Mouse (Mus musculus) lung, postnatal 0 days (tissue): Measurements from ENCODE around the gene Pafah1b3. TPM values are rescaled to one million over a fixed set of nuclear protein-coding genes. Genes with fewer than 3 reads are reported as not detected.

Source experiments
- ATAC-seq: fragments of 200-750 bp; cut with Nextera tagmentation; 2 replicates; pipeline ENCODE4 v1.8.0; 2017; ENCODE audit warnings: moderate library complexity
- DNase-seq: peaks from one replicate; pipeline ENCODE4 v3.0.0-alpha.2; 2016; ENCODE audit warnings: low spot score
- H3K27ac ChIP-seq: fragments of 300-500 bp; sonication (generic); 2 replicates; pipeline ENCODE4 v1.5.1; 2014; ENCODE audit warnings: antibody characterized with exemption, mild to moderate bottlenecking, low read length, mixed read lengths
- H3K27me3 ChIP-seq: fragments of 300-500 bp; sonication (generic); replicated peaks from 2 replicates; pipeline ENCODE4 v1.6.1; 2014; ENCODE audit warnings: low read length, mixed read lengths; ENCODE audit not compliant: insufficient read depth
- H3K36me3 ChIP-seq: fragments of 300-500 bp; sonication (generic); 2 replicates; pipeline ENCODE4 v1.6.1; 2014; ENCODE audit warnings: low read length, mixed read lengths; ENCODE audit not compliant: insufficient read depth
- H3K4me1 ChIP-seq: fragments of 300-500 bp; sonication (generic); 2 replicates; pipeline ENCODE4 v1.6.1; 2014; ENCODE audit warnings: antibody characterized with exemption, low read depth, low read length, mixed read lengths; ENCODE audit not compliant: insufficient read depth
- H3K4me2 ChIP-seq: fragments of 300-500 bp; sonication (generic); replicated peaks from 2 replicates; pipeline ENCODE4 v1.6.1; 2014; ENCODE audit warnings: low read depth, mild to moderate bottlenecking, low read length, moderate library complexity, mixed read lengths
- H3K4me3 ChIP-seq: fragments of 300-500 bp; sonication (generic); 2 replicates; pipeline ENCODE4 v1.5.1; 2014; ENCODE audit warnings: low read depth, low read length
- H3K9ac ChIP-seq: fragments of 300-500 bp; sonication (generic); replicated peaks from 2 replicates; pipeline ENCODE4 v1.6.1; 2014; ENCODE audit warnings: low read depth, mild to moderate bottlenecking
- H3K9me3 ChIP-seq: fragments of 300-500 bp; sonication (generic); 2 replicates; pipeline ENCODE4 v1.6.1; 2016; ENCODE audit warnings: low read length, mixed read lengths
- CTCF ChIP-seq: IDR thresholded peaks from 2 replicates; pipeline ENCODE4 v1.5.1; 2016; ENCODE audit warnings: antibody characterized with exemption, mild to moderate bottlenecking
- EP300 ChIP-seq: IDR thresholded peaks from 2 replicates; pipeline ENCODE4 v1.6.1; 2016; ENCODE audit warnings: antibody characterized with exemption, mild to moderate bottlenecking, control low read depth
- WGBS: fragments of 180-500 bp; shearing (Covaris S2); extraction: QIAGEN DNeasy Blood & Tissue Kit; methylation state at CpG from one replicate; pipeline ENCODE4 v1.1.7; 2014; 5-methylcytosine and 5-hydroxymethylcytosine counted together
- polyA plus RNA-seq: library from polyadenylated mRNA; unstranded; fragments of >200 nt; fragmentation: Nextera tagmentation; extraction: Ambion mirVana; gene quantifications from 2 replicates; pipeline ENCODE4 v1.2.1, GENCODE M21; 2015

The Pafah1b3 gene
- polyA plus RNA-seq, 1 experiment from 2014 or later: 83.8 TPM

GRCm38 (mm10) chr7:25296945-25297453 lies 787 bp downstream of the Pafah1b3 start:
- ATAC-seq: peak; percentile 18
- peak; percentile 34 for DNase-seq

DNA sequence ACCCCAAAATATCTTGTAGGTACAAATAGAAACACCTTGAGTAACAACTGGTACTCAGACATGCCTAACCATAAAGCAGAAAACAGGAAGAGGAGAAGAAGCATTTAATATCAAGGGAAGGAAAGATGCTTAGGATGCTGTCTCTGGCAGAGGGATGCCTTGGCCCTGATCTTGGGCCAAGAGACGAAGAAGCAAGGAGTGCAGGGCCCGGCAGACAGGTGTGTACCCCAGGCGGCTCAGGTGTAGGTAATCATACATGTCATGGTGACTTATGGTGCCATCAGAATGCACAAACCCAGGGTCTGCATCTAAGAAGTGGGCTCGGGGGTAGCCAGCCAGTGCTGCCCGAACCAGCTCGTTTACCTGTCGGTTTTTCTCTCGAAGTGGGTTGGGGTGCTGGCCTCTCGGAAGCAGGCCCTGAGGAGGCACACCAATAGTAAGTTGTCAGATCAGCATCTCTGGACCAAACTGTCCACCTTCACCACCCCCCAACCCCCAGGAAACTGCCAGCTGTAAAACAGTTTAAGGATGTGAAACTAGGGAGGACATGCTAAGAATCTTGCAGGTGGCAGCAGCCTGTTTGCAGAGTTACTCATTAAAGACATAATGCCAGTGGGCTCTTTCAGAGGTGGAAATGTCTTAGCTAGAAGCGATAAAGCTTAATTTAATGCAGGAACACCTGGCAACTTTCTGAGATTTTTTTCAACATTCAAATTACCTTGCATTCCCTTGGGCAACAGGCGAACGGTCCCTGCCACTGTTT lies 2.6 kb downstream of the Pafah1b3 start:
- Histone ChIP-seq H3K36me3 (peaks cover 25% of the 10 kb centered on the region; the same call in 1 of the 2 replicates), H3K4me1 (0 out of 2 replicates have a peak, but pooled peaks cover 3% of the 10 kb centered on the region), H3K27ac (no peak overlapping the region), H3K4me2 (no peak overlapping the region), H3K9me3 (no peaks in the 10 kb centered on the region), H3K9ac (no peak overlapping the region), H3K4me3 (no peak overlapping the region), H3K27me3 (no peaks in the 10 kb centered on the region)
- no peak for ATAC-seq
- no peak for DNase-seq
- TF ChIP-seq EP300 (no peak), CTCF (no peak)
- WGBS: 87% methylated on average over 12 of the region's 12 CpGs

More at GRCm38 (mm10) chr7:25296945-25297453, 787 bp downstream of the Pafah1b3 start:
- H3K36me3 ChIP-seq: peaks cover 10% of the 10 kb centered on the region; the same call in 1 of the 2 replicates
- H3K4me3 ChIP-seq: peak overlapping the region; percentile 64
- no peaks in the 10 kb centered on the region for H3K9me3 ChIP-seq
- no peaks in the 10 kb centered on the region for H3K27me3 ChIP-seq
- under 1% methylated on average over 21 of the region's 21 CpGs for WGBS
- H3K4me2 ChIP-seq: peak overlapping the region; percentile 97
- peak overlapping the region; percentile 55 for H3K9ac ChIP-seq
- H3K27ac ChIP-seq: peak overlapping the region; percentile 84
- no peak for TF ChIP-seq CTCF
- no peak for TF ChIP-seq EP300
- H3K4me1 ChIP-seq: 0 out of 2 replicates have a peak, but pooled peaks cover 3% of the 10 kb centered on the region

DNA sequence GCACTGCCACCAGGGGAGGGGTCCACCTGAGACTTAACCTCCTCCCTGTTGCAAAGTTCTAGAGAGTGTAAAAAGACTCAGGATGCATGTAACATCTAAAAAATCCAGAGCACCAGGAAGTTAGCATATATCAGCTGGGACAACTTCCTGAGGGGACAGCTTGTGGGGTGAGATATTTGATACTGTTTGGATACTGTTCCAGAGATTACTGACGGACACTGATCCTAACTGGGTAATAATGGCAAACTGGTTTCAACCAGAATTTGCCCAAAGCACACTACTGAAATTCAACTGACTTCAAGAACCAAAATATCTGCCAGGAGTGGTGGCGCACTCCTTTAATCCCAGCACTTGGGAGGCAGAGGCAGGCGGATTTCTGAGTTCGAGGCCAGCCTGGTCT lies 3.3 kb downstream of the Pafah1b3 start:
- Histone ChIP-seq H3K9me3 (no peaks in the 10 kb centered on the region), H3K4me3 (no peak overlapping the region), H3K4me1 (0 out of 2 replicates have a peak, but pooled peaks cover 3% of the 10 kb centered on the region), H3K4me2 (no peak overlapping the region), H3K36me3 (peaks cover 31% of the 10 kb centered on the region; the same call in 1 of the 2 replicates), H3K27ac (no peak overlapping the region), H3K27me3 (no peaks in the 10 kb centered on the region), H3K9ac (no peak overlapping the region)
- DNase-seq (no peak), ATAC-seq (no peak)
- 89% methylated on average over 4 of the region's 4 CpGs for WGBS
- no peak for TF ChIP-seq EP300
- no peak for TF ChIP-seq CTCF

DNA sequence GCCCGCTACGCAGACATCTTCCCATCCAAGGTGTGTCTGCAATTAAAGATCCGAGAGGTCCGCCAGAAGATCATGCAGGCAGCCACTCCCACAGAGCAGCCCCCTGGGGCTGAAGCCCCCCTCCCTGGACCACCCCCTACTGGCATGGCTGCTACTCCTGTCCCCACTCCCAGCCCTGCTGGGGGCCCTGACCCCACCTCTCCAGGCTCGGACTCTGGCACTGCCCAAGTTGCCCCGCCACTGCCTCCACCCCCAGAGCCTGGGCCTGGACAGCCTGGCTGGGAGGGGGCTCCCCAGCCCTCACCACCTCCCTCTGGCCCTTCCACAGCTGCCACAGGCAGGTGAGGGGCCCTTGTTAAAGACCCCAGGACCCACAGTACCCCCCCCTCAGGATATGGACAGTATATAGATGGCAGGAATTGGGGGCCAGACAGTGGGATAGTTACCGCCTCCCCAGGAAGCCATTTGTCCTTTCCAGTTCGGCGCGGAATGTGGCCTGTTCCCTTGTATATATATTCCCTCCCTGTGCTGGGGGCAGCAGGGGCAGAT lies 4.5 kb downstream of the Pafah1b3 start:
- no peak overlapping the region for H3K27ac ChIP-seq
- 70% methylated on average over 10 of the region's 10 CpGs for WGBS

DNA sequence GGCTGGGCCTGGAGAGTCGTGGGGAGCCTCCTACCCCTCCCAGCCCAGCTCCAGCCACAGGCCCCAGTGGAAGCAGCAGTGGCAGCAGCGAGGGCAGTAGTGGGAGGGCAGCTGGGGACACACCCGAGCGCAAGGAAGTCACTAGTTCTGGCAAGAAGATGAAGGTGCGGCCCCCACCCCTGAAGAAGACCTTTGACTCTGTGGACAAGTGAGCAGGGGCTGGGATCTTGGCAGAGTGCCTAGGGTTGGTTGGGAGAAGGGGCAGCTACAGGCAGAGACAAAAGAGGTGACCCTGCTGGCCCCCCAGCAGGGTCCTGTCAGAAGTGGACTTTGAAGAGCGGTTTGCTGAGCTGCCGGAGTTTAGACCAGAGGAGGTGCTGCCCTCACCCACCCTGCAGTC lies 5.7 kb downstream of the Pafah1b3 start:
- H3K4me1 ChIP-seq: 0 out of 2 replicates have a peak, but pooled peaks cover 2% of the 10 kb centered on the region
- no peaks in the 10 kb centered on the region for H3K27me3 ChIP-seq
- H3K4me3 ChIP-seq: no peak overlapping the region
- TF ChIP-seq CTCF (no peak), EP300 (no peak)
- no peak for ATAC-seq
- no peak overlapping the region for H3K27ac ChIP-seq
- H3K4me2 ChIP-seq: no peak overlapping the region
- H3K9ac ChIP-seq: no peak overlapping the region
- WGBS: 53% methylated on average over 7 of the region's 7 CpGs
- no peaks in the 10 kb centered on the region for H3K9me3 ChIP-seq
- H3K36me3 ChIP-seq: peaks cover 52% of the 10 kb centered on the region
- no peak for DNase-seq

More for the DNA sequence above, 4.5 kb downstream of the Pafah1b3 start:
- Histone ChIP-seq H3K36me3 (peaks cover 43% of the 10 kb centered on the region), H3K4me1 (0 out of 2 replicates have a peak, but pooled peaks cover 3% of the 10 kb centered on the region), H3K9me3 (no peaks in the 10 kb centered on the region), H3K4me2 (no peak overlapping the region), H3K4me3 (no peak overlapping the region), H3K27me3 (no peaks in the 10 kb centered on the region), H3K9ac (no peak overlapping the region)
- TF ChIP-seq CTCF: no peak
- TF ChIP-seq EP300: no peak
- ATAC-seq (no peak), DNase-seq (no peak)

DNA sequence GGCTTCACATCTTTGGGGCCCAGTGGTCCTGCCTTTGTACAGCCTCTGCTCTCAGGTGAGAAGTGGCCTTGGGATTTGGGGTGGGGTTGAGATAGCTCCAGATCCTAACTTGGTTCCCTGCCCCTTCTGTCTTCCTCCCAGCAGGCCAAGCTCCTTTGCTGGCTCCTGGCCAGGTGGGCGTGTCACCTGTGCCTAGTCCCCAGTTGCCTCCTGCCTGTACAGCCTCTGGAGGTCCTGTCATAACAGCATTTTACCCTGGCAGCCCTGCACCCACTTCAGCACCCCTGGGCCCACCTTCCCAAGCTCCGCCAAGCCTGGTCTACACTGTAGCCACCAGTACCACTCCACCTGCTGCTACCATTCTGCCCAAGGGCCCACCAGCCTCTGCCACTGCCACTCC lies 6.9 kb downstream of the Pafah1b3 start:
- Histone ChIP-seq H3K27ac (no peak overlapping the region), H3K9me3 (no peaks in the 10 kb centered on the region), H3K9ac (no peak overlapping the region), H3K27me3 (no peaks in the 10 kb centered on the region), H3K4me1 (no peaks in the 10 kb centered on the region), H3K4me2 (no peak overlapping the region), H3K36me3 (peaks cover 59% of the 10 kb centered on the region), H3K4me3 (no peak overlapping the region)
- TF ChIP-seq EP300 (no peak), CTCF (no peak)
- WGBS: 68% methylated on average over 2 of the region's 2 CpGs
- ATAC-seq: peak; percentile 27
- DNase-seq: no peak
